Mouse (Mus musculus) stomach, embryonic 14.5 days (tissue): ENCODE data around the gene Cyb5rl. TPM values are rescaled to one million over a fixed set of nuclear protein-coding genes. Genes with fewer than 3 reads are reported as not detected.

Experiments
- ATAC-seq: fragments of 200-750 bp; cut with Nextera tagmentation; 2 replicates; pipeline ENCODE4 v1.8.0; 2017; ENCODE audit warnings: low read depth, moderate TSS enrichment; ENCODE audit not compliant: insufficient number of reproducible peaks, insufficient read depth, low FRiP score
- H3K27ac ChIP-seq: fragments of 300-500 bp; sonication (generic); 2 replicates; pipeline ENCODE4 v1.5.1; 2014; ENCODE audit warnings: mild to moderate bottlenecking, low read length, moderate library complexity, mixed read lengths
- H3K27me3 ChIP-seq: fragments of 300-500 bp; sonication (generic); 2 replicates; pipeline ENCODE4 v1.6.1; 2014; ENCODE audit warnings: low read length, control low read depth, mixed read lengths; ENCODE audit not compliant: control insufficient read depth, insufficient read depth
- H3K36me3 ChIP-seq: fragments of 300-500 bp; sonication (generic); 2 replicates; pipeline ENCODE4 v1.6.1; 2014; ENCODE audit warnings: mild to moderate bottlenecking, control low read depth, low read length, moderate library complexity, mixed read lengths; ENCODE audit not compliant: control insufficient read depth, insufficient read depth
- H3K4me1 ChIP-seq: fragments of 300-500 bp; sonication (generic); 2 replicates; pipeline ENCODE4 v1.6.1; 2014; ENCODE audit warnings: low read length, control low read depth, mixed read lengths; ENCODE audit not compliant: control insufficient read depth, insufficient read depth
- H3K4me2 ChIP-seq: fragments of 300-500 bp; sonication (generic); replicated peaks from 2 replicates; pipeline ENCODE4 v1.6.1; 2014; ENCODE audit warnings: low read depth, low read length, control low read depth
- H3K4me3 ChIP-seq: fragments of 300-500 bp; sonication (generic); 2 replicates; pipeline ENCODE4 v1.5.1; 2014; ENCODE audit warnings: low read depth, low read length, control low read depth
- H3K9ac ChIP-seq: fragments of 300-500 bp; sonication (generic); replicated peaks from 2 replicates; pipeline ENCODE4 v1.6.1; 2014; ENCODE audit warnings: low read depth, mild to moderate bottlenecking, control low read depth, low read length, moderate library complexity, mixed read lengths
- H3K9me3 ChIP-seq: fragments of 300-500 bp; sonication (generic); 2 replicates; pipeline ENCODE4 v1.6.1; 2016; ENCODE audit warnings: low read depth, low read length, control low read depth; ENCODE audit not compliant: control insufficient read depth
- WGBS: fragments of 180-500 bp; shearing (Covaris S2); extraction: QIAGEN DNeasy Blood & Tissue Kit; methylation state at CpG from one replicate; pipeline ENCODE4 v1.1.7; 2014; 5-methylcytosine and 5-hydroxymethylcytosine counted together
- polyA plus RNA-seq: library from polyadenylated mRNA; unstranded; fragments of >200 nt; fragmentation: Nextera tagmentation; extraction: Ambion mirVana; gene quantifications from 2 replicates; pipeline ENCODE4 v1.2.1, GENCODE M21; 2014

Gene Cyb5rl
- polyA plus RNA-seq, 1 experiment from 2014 or later = 4.9 TPM

DNA sequence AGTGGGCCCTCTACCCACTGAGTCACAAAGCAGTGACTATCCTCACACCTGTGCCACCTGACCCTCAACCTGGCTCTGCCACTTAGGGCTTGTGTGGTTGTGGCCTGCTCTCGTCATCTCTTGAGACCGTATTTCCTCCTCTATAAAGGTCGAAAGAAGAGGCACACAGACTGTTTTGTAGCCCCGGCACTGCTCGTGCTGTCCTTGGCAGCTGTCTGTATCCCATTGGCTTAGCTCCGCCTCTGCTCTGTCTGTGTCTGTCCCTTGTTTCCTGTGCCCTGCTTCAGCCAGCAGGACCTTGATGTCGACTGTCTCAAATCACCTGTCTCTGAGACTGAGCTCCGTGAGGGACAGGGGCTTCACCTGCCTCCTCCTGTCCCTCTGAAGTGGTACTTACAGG is 40.3 kb upstream of the Cyb5rl start:
- H3K9ac ChIP-seq = no peak overlapping the region
- no peaks in the 10 kb centered on the region for H3K27me3 ChIP-seq
- H3K36me3 ChIP-seq = peaks cover 16% of the 10 kb centered on the region
- H3K4me2 ChIP-seq = no peak overlapping the region
- WGBS = 67% methylated on average over 8 of the region's 8 CpGs
- H3K9me3 ChIP-seq = no peaks in the 10 kb centered on the region
- ATAC-seq = no peak
- H3K27ac ChIP-seq = no peak overlapping the region
- H3K4me3 ChIP-seq = no peak overlapping the region
- H3K4me1 ChIP-seq = 0 out of 2 replicates have a peak, but pooled peaks cover 3% of the 10 kb centered on the region

DNA sequence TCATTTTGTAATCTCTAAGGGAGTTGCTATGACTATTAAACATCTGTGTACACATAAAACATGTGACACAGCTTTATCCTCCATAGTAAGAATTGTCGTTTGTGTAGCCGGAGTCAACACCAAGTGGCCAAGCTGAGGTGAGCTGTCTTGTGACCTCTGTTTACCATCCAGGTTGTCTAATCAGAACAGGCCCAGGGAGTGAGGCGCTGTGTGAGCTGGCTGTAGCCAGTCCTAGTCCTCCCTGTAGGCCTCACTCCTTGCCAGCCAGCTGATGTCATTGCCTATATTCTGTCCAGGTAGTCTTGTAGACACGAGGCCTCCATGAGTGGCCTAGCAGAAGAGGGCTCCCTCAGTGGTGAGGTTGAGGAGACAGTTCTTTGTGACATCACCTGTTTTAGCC is 31.1 kb upstream of the Cyb5rl start:
- Histone ChIP-seq H3K36me3 (peaks cover 72% of the 10 kb centered on the region), H3K9me3 (no peaks in the 10 kb centered on the region), H3K4me1 (no peaks in the 10 kb centered on the region), H3K9ac (no peak overlapping the region), H3K4me3 (no peak overlapping the region), H3K4me2 (no peak overlapping the region), H3K27me3 (no peaks in the 10 kb centered on the region), H3K27ac (no peak overlapping the region)
- 81% methylated on average over 4 of the region's 4 CpGs for WGBS
- ATAC-seq = no peak

DNA sequence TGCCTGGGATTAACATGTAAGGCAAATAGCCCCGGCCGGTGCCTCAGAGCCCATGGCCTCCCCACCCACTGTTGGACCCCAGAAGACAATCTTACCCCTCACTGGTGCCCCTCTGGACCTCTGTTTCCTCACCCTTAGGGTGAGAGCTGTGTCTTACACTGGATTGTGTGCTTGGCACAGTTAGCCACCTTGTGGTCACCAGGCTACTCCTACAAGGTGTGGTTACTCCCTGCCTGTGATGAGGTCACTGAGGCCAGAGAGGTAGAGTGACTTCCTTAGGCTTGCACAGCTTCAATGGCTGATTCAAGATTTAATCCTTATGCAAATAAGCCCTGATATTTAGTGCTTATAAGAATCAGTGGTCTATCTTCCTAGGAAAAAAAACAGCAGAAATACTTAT is 29.8 kb upstream of the Cyb5rl start:
- H3K27me3 ChIP-seq = no peaks in the 10 kb centered on the region
- H3K9me3 ChIP-seq = no peaks in the 10 kb centered on the region
- no peaks in the 10 kb centered on the region for H3K4me1 ChIP-seq
- ATAC-seq = no peak
- WGBS = 89% methylated on average over 2 of the region's 2 CpGs
- H3K36me3 ChIP-seq = peaks cover 71% of the 10 kb centered on the region
- no peak overlapping the region for H3K4me3 ChIP-seq
- no peak overlapping the region for H3K9ac ChIP-seq
- no peak overlapping the region for H3K4me2 ChIP-seq
- no peak overlapping the region for H3K27ac ChIP-seq

DNA sequence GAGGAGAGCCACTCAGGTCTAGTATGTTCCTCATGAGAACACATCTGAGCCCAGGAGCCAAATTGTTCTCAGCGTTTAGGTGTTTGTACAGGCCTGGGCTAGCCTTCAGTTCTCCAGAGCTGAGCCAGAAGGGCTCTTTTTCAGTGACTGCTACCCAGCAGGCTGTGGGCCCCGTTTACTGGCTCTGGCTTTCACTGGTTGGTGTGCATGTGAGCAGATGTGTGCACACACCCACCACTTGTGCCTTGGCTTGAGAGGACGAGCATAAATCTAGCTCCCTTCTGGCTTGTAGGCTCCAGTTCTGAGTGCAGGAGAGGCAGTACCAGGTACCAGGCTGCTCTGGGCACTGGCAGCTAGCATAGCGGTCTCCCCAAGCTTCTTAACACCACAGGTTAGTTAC is 28.5 kb upstream of the Cyb5rl start:
- Histone ChIP-seq H3K9me3 (no peaks in the 10 kb centered on the region), H3K4me2 (no peak overlapping the region), H3K27ac (no peak overlapping the region), H3K36me3 (peaks cover 71% of the 10 kb centered on the region), H3K27me3 (no peaks in the 10 kb centered on the region), H3K4me1 (no peaks in the 10 kb centered on the region), H3K4me3 (no peak overlapping the region), H3K9ac (no peak overlapping the region)
- WGBS = 90% methylated on average over 4 of the region's 4 CpGs
- ATAC-seq = no peak

DNA sequence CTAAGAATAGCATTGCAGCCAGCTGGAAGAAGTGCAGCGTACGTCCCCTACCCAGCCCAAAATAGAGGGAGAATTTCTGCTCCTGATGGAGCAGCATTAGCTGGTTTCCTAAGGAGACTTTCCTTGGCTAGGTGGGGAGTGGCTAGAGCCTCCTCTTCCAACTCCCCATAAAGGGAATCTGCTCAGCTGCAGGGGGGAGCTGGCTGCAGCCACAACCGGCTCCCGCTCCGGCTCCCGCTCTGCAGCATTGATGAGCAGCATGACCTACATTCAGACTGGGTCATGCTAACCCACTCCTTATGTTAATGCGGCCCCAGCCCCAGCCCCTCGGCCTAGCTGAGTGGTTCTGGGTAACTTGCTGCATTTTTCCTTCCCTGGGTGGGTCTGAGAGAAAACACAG is 27.5 kb upstream of the Cyb5rl start:
- no peak for ATAC-seq
- no peak overlapping the region for H3K27ac ChIP-seq
- H3K9me3 ChIP-seq = no peaks in the 10 kb centered on the region
- no peak overlapping the region for H3K9ac ChIP-seq
- H3K36me3 ChIP-seq = peaks cover 70% of the 10 kb centered on the region
- no peaks in the 10 kb centered on the region for H3K4me1 ChIP-seq
- H3K4me3 ChIP-seq = no peak overlapping the region
- no peak overlapping the region for H3K4me2 ChIP-seq
- 77% methylated on average over 8 of the region's 8 CpGs for WGBS
- no peaks in the 10 kb centered on the region for H3K27me3 ChIP-seq

DNA sequence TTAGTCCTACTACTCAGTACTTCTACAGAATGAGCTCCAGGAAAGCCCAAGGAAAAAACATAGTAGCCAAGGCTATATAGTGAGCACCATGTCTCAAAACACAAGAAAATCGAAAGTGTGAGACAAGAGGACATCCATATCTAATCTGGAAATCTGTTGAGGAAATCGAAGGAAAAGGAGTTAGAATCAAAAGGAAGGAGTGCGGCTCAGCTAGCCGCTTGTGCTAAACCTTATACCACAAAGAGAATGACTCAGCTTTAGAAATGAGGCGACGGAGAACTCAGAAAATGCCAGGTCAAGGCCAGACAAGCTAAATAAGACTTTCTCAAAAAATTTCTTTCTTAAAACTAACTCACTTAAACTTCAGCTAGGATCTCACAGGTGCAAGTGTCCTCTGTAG is 24.5 kb upstream of the Cyb5rl start:
- Histone ChIP-seq H3K4me2 (no peak overlapping the region), H3K27ac (no peak overlapping the region), H3K4me1 (no peaks in the 10 kb centered on the region), H3K36me3 (peaks cover 72% of the 10 kb centered on the region), H3K4me3 (no peak overlapping the region), H3K9me3 (no peaks in the 10 kb centered on the region), H3K9ac (no peak overlapping the region), H3K27me3 (no peaks in the 10 kb centered on the region)
- no peak for ATAC-seq
- WGBS = 87% methylated on average over 6 of the region's 6 CpGs

DNA sequence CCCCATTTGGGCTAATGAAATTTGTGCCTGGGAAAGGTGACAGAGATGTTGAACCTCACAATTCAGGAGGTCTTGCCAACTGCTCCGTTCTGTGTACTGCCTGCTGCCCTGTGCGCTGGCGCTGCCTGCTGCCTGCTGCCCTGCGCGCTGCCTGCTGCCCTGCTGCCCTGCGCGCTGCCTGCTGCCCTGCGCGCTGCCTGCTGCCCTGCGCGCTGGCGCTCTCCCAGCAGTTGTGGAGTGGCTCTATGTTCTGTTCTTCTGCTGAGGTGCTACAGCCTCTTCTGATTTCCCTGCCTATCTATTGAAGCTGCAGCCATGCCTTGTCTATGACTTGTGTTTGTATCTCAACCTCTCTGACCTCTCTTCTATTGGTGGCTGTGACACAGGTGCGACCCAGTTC is 21.6 kb upstream of the Cyb5rl start:
- Histone ChIP-seq H3K4me2 (no peak overlapping the region), H3K4me3 (no peak overlapping the region), H3K27ac (no peak overlapping the region), H3K9ac (no peak overlapping the region), H3K36me3 (peaks cover 61% of the 10 kb centered on the region), H3K27me3 (no peaks in the 10 kb centered on the region), H3K4me1 (no peaks in the 10 kb centered on the region), H3K9me3 (no peaks in the 10 kb centered on the region)
- ATAC-seq = no peak
- WGBS = 98% methylated on average over 13 of the region's 13 CpGs

DNA sequence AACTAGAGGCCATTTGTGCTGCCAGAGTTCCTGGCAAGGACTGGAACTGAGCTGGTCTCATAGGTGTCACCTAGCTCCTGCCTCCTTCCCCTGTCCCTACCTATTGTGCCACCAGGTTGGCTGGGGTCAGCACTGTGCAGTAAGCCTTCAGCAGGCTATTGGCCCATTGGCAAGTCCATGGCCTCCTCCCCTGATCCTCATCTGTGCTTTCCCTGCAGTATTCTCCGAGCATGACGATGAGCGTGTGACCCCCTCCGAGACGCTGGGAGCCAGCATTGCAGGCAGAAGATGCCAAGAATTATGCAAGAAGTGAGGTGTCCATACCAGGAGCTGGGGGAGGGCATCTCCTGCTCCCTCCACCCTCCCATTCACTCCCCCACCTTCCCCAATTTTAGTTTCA is 19.0 kb upstream of the Cyb5rl start:
- peaks cover 40% of the 10 kb centered on the region for H3K36me3 ChIP-seq
- ATAC-seq = 0 out of 2 replicates have a peak, but pooled peaks have one; percentile 6

DNA sequence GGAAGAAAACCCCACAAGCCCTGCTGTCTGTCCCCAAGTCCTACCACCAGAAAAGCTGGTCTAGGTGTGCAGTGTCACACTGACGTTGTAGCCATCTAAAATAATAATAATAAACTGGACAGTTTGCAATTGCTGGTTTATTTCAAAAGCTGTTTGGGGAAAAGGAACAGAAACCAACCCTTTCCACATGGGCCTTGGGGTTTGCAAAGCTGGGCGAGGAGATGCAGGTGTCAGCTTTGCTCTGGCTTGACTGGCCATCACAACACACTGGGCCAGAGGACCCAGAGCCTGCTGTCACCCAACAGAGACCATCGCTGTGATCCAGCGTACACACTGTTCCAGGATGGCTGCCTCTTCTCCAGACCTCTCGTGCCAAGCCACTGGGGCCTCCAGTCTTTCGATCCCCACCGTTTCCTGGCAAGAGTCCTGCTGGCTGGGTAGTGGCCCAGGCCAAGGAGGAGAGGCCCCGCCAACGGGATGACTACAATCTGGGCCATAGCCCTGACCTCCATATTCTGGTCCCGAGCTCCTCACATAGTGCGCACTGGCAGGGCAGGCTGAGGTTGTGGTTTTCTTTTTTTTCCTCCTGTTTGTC is 18.1 kb upstream of the Cyb5rl start:
- H3K4me2 ChIP-seq = no peak overlapping the region
- H3K36me3 ChIP-seq = peaks cover 36% of the 10 kb centered on the region
- no peak overlapping the region for H3K4me3 ChIP-seq
- H3K9me3 ChIP-seq = no peaks in the 10 kb centered on the region
- H3K27ac ChIP-seq = no peak overlapping the region
- no peaks in the 10 kb centered on the region for H3K4me1 ChIP-seq
- no peak for ATAC-seq
- WGBS = 91% methylated on average over 11 of the region's 11 CpGs
- H3K9ac ChIP-seq = no peak overlapping the region
- H3K27me3 ChIP-seq = no peaks in the 10 kb centered on the region

More for the DNA sequence above, 19.0 kb upstream of the Cyb5rl start:
- no peaks in the 10 kb centered on the region for H3K9me3 ChIP-seq
- no peak overlapping the region for H3K4me2 ChIP-seq
- no peaks in the 10 kb centered on the region for H3K4me1 ChIP-seq
- WGBS = 86% methylated on average over 5 of the region's 5 CpGs
- no peak overlapping the region for H3K9ac ChIP-seq
- no peaks in the 10 kb centered on the region for H3K27me3 ChIP-seq
- H3K27ac ChIP-seq = no peak overlapping the region
- H3K4me3 ChIP-seq = no peak overlapping the region
